Mouse (Mus musculus): ENCODE results near the gene Tnfaip6.

DNA sequence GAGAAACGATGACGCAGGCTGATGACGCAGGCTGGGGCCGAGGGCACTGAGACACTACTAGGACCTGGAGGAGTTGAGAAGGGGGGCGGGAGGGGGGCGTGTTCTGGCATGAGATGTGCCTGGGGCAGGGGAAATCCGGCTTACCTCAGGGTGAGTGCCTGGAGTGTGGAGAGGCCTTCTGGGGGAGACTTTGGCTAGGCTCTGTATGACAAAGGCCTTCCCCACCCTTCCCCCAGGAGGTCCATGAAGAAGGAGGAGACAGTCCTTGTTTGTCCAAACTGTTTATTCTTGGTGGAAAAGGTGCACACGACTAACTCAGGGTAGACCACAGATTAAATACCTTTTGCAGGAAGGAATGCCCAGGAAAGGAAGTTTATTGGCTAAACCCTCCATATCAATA, 36.3 kb upstream of the Tnfaip6 start:
- TF ChIP-seq CTCF (IDR thresholded peaks at IDR 0.05; ENCODE audit: borderline replicate concordance, control insufficient read depth, extremely low read depth, insufficient read depth, low read length, poor library complexity) (no peak), POLR2A (IDR thresholded peaks at IDR 0.05; ENCODE audit: control insufficient read depth, extremely low read depth, insufficient read depth, low read length, poor library complexity) (no peak)
